Mouse (Mus musculus): ENCODE results near the gene Inafm2. TPM values are rescaled to one million over a fixed set of nuclear protein-coding genes. Genes with fewer than 3 reads are reported as not detected.
A peak's percentile ranks its signal among the peaks of the same experiment; 100 is the strongest.

Inafm2 gene
- polyA plus RNA-seq, 1 experiment from 2014 or later = 46.7 TPM

DNA sequence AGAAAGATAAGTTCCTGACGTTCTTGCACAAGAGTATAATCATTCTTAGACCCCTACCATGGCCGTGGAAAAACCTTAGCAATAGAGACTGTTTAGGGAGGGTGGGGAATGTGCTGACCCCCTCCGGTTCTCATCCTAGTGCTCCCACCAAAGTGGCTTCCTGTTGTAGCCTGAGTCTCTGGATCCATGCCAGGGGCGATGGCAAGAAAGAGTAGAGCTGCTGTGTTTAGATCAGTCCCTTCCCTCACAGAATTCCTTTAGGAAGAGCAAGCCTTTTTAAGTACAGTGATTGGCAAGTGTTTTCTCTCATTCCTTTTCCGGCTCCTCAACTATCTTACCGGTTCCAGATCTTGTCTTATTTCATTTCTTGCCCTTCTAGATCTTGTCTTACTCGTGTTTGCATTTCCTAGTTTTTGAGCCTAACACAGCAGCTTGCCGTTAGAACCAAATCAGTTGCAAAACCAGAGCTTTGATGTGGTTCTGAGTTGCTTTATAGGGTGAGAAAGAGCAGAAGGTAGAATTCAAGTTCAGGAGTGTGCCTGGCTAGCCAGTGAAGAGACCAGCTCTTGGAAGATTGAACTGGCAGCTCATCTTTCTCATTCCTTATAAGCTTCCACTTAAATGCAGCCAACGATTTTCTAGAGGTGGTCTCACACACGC lies 1.9 kb downstream of the Inafm2 start:
- 27% methylated on average over 10 of the region's 10 CpGs for WGBS (ENCODE audit: insufficient replicate concordance)
- Histone ChIP-seq H3K9ac (ENCODE audit: low read depth, low read length) (peak overlapping the region; percentile 91), H3K4me3 (ENCODE audit: low read depth, low read length) (peak overlapping the region; percentile 75)

DNA sequence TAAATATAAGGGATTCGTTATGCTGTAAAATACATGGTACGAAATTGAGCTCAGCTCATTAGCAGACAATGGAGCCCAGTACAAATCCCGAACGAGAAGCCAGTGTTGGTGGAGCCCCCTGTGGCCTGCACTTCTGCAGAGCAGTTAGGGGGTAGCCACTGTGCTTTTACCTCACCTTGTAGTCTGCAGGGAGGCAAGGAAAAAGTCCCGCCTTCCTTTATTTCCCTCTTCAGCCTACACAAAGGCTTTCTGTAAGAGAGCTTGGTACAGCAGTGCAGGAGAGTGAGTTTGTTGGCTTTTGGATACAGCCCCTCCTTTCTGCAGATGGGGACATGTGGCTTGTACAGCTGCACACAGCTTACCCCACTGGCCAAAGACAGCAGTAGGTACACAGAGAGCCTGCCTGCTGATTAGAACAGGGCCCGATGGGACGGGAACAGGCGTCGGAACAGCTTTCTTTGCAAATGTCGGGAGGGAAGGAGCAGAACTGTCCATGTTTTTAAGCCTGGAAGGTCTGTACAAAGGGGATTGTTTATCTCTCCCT lies 3.9 kb downstream of the Inafm2 start:
- Histone ChIP-seq H3K27ac (ENCODE audit: low read depth, low read length) (0 out of 2 replicates have a peak overlapping the region, but pooled peaks have one; percentile 29), H3K4me1 (ENCODE audit: control insufficient read depth, insufficient read depth, low read length) (peaks cover 53% of the 10 kb centered on the region), H3K9me3 (replicated peaks; ENCODE audit: control insufficient read depth, low read length) (no peaks in the 10 kb centered on the region), H3K4me2 (peak overlapping the region; percentile 31), H3K9ac (ENCODE audit: low read depth, low read length) (peak overlapping the region; percentile 2; the same call in 1 of the 2 replicates), H3K27me3 (ENCODE audit: control insufficient read depth, insufficient read depth, low read length) (peaks cover 1% of the 10 kb centered on the region), H3K4me3 (ENCODE audit: low read depth, low read length) (no peak overlapping the region), H3K36me3 (ENCODE audit: control insufficient read depth, insufficient read depth, low read length) (no peaks in the 10 kb centered on the region)
- WGBS (ENCODE audit: insufficient replicate concordance) = 51% methylated on average over 10 of the region's 10 CpGs
- no peak for ATAC-seq (replicated peaks; ENCODE audit: insufficient number of reproducible peaks, low FRiP score, low TSS enrichment)

More for the DNA sequence above, 1.9 kb downstream of the Inafm2 start:
- peak overlapping the region; percentile 85 for H3K4me2 ChIP-seq
- ATAC-seq (replicated peaks; ENCODE audit: insufficient number of reproducible peaks, low FRiP score, low TSS enrichment) = no peak
- peaks cover 49% of the 10 kb centered on the region for H3K4me1 ChIP-seq (ENCODE audit: control insufficient read depth, insufficient read depth, low read length)
- H3K27me3 ChIP-seq (ENCODE audit: control insufficient read depth, insufficient read depth, low read length) = peaks cover 8% of the 10 kb centered on the region
- H3K27ac ChIP-seq (ENCODE audit: low read depth, low read length) = peak overlapping the region; percentile 29; the same call in 1 of the 2 replicates
- no peaks in the 10 kb centered on the region for H3K36me3 ChIP-seq (ENCODE audit: control insufficient read depth, insufficient read depth, low read length)
- no peaks in the 10 kb centered on the region for H3K9me3 ChIP-seq (replicated peaks; ENCODE audit: control insufficient read depth, low read length)

DNA sequence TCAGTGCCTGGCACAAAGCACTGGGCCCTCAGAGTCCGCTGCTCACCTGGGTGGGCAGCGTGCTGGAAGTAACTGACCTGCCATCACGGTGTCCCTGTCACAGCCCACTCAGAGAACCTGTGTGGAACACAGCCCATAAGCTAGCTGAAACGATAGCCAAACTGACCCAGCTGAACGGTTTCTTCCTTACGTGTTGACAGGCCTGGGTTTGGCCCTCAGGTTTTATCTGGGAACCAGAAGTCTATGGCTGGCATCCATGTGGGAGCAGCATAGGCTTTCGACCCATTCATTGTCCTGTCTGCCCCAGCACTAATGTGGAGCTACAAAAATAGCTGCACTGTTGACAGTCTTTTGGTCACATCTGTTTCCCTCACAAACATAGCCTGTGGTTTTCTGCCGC lies 4.9 kb downstream of the Inafm2 start:
- H3K4me3 ChIP-seq (ENCODE audit: low read depth, low read length) = no peak overlapping the region
- peak overlapping the region; percentile 31; the same call in 1 of the 2 replicates for H3K4me2 ChIP-seq
- no peak for ATAC-seq (replicated peaks; ENCODE audit: insufficient number of reproducible peaks, low FRiP score, low TSS enrichment)
- no peaks in the 10 kb centered on the region for H3K27me3 ChIP-seq (ENCODE audit: control insufficient read depth, insufficient read depth, low read length)
- peak overlapping the region; percentile 2; the same call in 1 of the 2 replicates for H3K9ac ChIP-seq (ENCODE audit: low read depth, low read length)
- H3K4me1 ChIP-seq (ENCODE audit: control insufficient read depth, insufficient read depth, low read length) = peaks cover 46% of the 10 kb centered on the region
- peak overlapping the region; percentile 36 for H3K27ac ChIP-seq (ENCODE audit: low read depth, low read length)
- H3K9me3 ChIP-seq (replicated peaks; ENCODE audit: control insufficient read depth, low read length) = no peaks in the 10 kb centered on the region
- H3K36me3 ChIP-seq (ENCODE audit: control insufficient read depth, insufficient read depth, low read length) = no peaks in the 10 kb centered on the region
- whole genome bisulfite sequencing (ENCODE audit: insufficient replicate concordance) = 45% methylated on average over 8 of the region's 8 CpGs

DNA sequence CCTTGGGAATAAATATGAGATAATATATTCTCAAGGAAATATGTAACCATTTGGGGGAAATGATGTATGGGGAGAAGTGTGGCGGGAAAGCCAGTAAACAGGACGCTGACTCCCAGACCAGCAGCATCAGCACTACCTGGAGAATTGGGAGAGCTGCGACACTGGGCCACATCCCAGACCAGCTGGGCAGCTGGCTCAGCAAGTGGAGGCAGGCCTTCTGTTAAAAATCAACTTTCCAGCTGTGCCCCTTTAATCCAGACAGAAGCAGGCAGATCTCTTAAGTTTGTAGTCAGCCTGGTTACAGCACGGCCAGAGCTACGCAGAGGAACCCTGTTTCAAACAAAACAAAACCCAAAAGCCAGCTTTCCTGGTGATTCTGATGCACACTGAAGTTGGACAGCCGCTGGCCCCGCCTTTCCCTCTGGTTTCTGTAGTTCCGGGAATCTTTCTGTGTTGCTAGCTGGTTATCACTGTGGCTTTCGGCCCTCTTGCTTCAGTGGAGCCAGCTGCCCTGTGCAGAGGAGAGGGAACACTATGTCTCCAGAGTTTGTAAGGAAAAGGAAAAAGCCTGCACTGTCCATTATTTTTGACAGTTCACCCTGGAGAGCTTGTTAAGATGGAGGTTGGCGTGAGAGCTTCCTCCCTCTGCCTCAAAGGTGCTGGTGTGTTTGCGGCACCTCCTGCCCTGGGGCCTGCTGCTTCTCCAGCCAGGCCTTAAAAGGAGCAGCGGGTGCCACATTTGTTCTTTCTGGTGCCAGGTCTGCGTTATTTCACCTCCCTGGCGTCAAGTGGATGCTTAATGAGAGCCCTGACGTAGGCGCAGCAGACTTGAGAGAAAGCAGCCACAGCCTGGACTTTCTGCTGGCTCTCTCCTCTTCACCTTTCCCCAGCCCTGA lies 6.6 kb downstream of the Inafm2 start:
- H3K9me3 ChIP-seq (replicated peaks; ENCODE audit: control insufficient read depth, low read length) = no peaks in the 10 kb centered on the region
- peak overlapping the region; percentile 82 for H3K27ac ChIP-seq (ENCODE audit: low read depth, low read length)
- H3K36me3 ChIP-seq (ENCODE audit: control insufficient read depth, insufficient read depth, low read length) = no peaks in the 10 kb centered on the region
- no peak overlapping the region; the same call in 1 of the 2 replicates for H3K4me2 ChIP-seq
- peak overlapping the region; percentile 18; the same call in 1 of the 2 replicates for H3K9ac ChIP-seq (ENCODE audit: low read depth, low read length)
- H3K4me3 ChIP-seq (ENCODE audit: low read depth, low read length) = no peak overlapping the region
- H3K4me1 ChIP-seq (ENCODE audit: control insufficient read depth, insufficient read depth, low read length) = peaks cover 46% of the 10 kb centered on the region
- 45% methylated on average over 16 of the region's 16 CpGs for whole genome bisulfite sequencing (ENCODE audit: insufficient replicate concordance)
- no peaks in the 10 kb centered on the region for H3K27me3 ChIP-seq (ENCODE audit: control insufficient read depth, insufficient read depth, low read length)
- no peak; the same call in 1 of the 2 replicates for ATAC-seq (replicated peaks; ENCODE audit: insufficient number of reproducible peaks, low FRiP score, low TSS enrichment)

DNA sequence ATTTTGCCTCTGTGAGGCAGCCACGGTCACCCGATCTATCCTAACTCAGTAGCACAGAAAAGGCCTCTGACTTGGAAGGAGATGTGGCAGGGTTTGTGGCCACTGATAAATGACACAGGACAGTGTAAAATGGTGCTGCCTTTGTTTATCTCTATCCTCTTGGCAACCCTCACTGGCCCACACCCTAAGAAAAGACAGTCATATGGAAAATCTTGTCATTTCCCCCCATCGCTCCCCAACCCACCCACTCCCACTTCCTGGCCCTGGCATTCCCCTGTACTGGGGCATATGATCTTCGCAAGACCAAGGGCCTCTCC lies 7.2 kb downstream of the Inafm2 start:
- Histone ChIP-seq H3K36me3 (ENCODE audit: control insufficient read depth, insufficient read depth, low read length) (no peaks in the 10 kb centered on the region), H3K4me1 (ENCODE audit: control insufficient read depth, insufficient read depth, low read length) (peaks cover 45% of the 10 kb centered on the region), H3K4me3 (ENCODE audit: low read depth, low read length) (no peak overlapping the region), H3K9ac (ENCODE audit: low read depth, low read length) (peak overlapping the region; percentile 18; the same call in 1 of the 2 replicates), H3K4me2 (no peak overlapping the region; the same call in 1 of the 2 replicates), H3K9me3 (replicated peaks; ENCODE audit: control insufficient read depth, low read length) (no peaks in the 10 kb centered on the region), H3K27ac (ENCODE audit: low read depth, low read length) (peak overlapping the region; percentile 82), H3K27me3 (ENCODE audit: control insufficient read depth, insufficient read depth, low read length) (no peaks in the 10 kb centered on the region)
- ATAC-seq (replicated peaks; ENCODE audit: insufficient number of reproducible peaks, low FRiP score, low TSS enrichment) = peak; percentile 64; the same call in 1 of the 2 replicates
- WGBS (ENCODE audit: insufficient replicate concordance) = 51% methylated on average over 4 of the region's 4 CpGs

DNA sequence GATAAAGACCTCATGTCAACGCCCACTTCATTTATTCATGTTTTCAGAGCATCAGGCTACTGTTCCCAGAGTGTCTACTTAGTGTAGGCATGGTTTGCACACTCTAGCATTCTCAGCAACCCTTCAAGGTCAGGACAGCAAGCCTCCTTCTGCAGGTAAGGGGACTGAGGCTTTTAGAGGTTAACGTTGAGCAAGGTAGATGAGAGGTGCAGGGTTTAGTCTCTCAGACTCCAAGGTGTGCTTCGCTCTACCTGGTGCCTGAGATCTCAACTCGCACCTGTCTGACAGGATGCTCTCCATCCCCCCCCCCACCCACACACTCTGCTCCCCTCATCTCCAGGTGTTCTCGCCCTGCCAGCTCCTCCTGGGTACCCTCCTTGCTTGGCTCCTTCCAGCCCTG lies 8.6 kb downstream of the Inafm2 start:
- peaks cover 36% of the 10 kb centered on the region for H3K4me1 ChIP-seq (ENCODE audit: control insufficient read depth, insufficient read depth, low read length)
- H3K36me3 ChIP-seq (ENCODE audit: control insufficient read depth, insufficient read depth, low read length) = no peaks in the 10 kb centered on the region
- no peak for ATAC-seq (replicated peaks; ENCODE audit: insufficient number of reproducible peaks, low FRiP score, low TSS enrichment)
- H3K9ac ChIP-seq (ENCODE audit: low read depth, low read length) = no peak overlapping the region
- H3K4me2 ChIP-seq = no peak overlapping the region
- no peaks in the 10 kb centered on the region for H3K9me3 ChIP-seq (replicated peaks; ENCODE audit: control insufficient read depth, low read length)
- WGBS (ENCODE audit: insufficient replicate concordance) = 79% methylated on average over 5 of the region's 5 CpGs
- H3K4me3 ChIP-seq (ENCODE audit: low read depth, low read length) = no peak overlapping the region
- no peak overlapping the region for H3K27ac ChIP-seq (ENCODE audit: low read depth, low read length)
- H3K27me3 ChIP-seq (ENCODE audit: control insufficient read depth, insufficient read depth, low read length) = peaks cover 8% of the 10 kb centered on the region

DNA sequence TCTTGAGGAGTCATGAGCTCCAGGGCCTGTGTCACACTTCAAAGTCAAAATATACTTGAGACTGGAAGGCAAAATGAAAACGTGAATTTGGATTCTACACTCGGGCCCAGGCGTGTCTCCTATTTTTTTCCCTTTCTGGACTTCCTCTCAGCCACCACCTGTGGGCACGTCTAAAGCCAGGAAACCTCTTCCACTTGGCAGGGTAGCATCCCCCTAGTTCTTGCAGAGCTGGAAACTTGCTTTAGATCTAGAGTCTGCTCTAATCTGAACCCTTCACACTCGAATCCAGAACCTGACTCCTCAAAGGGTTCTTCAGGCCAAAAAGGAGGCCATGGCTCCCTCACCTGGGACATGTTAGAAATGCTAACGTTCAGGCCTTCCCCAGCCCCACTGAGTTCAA lies 9.8 kb downstream of the Inafm2 start:
- no peak for ATAC-seq (replicated peaks; ENCODE audit: insufficient number of reproducible peaks, low FRiP score, low TSS enrichment)

DNA sequence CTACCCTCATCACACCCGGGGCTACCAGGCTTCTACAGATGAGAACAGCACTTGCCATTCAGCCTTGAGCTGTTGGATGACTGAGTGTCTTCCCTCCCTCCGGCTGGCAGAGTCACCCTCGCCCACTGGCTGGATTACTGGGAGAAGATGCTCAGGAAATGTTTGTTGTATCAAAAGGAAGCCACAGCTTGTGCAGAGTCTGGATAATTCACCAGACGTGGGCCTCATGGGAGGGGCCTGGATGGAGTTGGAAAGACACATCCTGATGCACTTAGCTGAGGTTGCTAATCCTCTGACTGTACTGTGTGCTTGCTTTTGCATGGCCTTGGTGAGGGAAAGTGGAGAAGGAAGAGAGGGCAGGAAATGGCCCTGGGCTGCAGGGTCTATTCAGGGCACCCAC lies 10.5 kb downstream of the Inafm2 start:
- Histone ChIP-seq H3K9me3 (replicated peaks; ENCODE audit: control insufficient read depth, low read length) (no peaks in the 10 kb centered on the region), H3K27ac (ENCODE audit: low read depth, low read length) (no peak overlapping the region), H3K4me2 (no peak overlapping the region), H3K9ac (ENCODE audit: low read depth, low read length) (no peak overlapping the region), H3K4me3 (ENCODE audit: low read depth, low read length) (no peak overlapping the region), H3K27me3 (ENCODE audit: control insufficient read depth, insufficient read depth, low read length) (peaks cover 16% of the 10 kb centered on the region), H3K36me3 (ENCODE audit: control insufficient read depth, insufficient read depth, low read length) (no peaks in the 10 kb centered on the region), H3K4me1 (ENCODE audit: control insufficient read depth, insufficient read depth, low read length) (peaks cover 22% of the 10 kb centered on the region)
- WGBS (ENCODE audit: insufficient replicate concordance) = 66% methylated on average over 4 of the region's 4 CpGs
- ATAC-seq (replicated peaks; ENCODE audit: insufficient number of reproducible peaks, low FRiP score, low TSS enrichment) = no peak

More for the DNA sequence above, 9.8 kb downstream of the Inafm2 start:
- H3K27me3 ChIP-seq (ENCODE audit: control insufficient read depth, insufficient read depth, low read length) = peaks cover 13% of the 10 kb centered on the region
- H3K4me1 ChIP-seq (ENCODE audit: control insufficient read depth, insufficient read depth, low read length) = peaks cover 27% of the 10 kb centered on the region
- H3K36me3 ChIP-seq (ENCODE audit: control insufficient read depth, insufficient read depth, low read length) = no peaks in the 10 kb centered on the region
- no peak overlapping the region for H3K4me3 ChIP-seq (ENCODE audit: low read depth, low read length)
- no peak overlapping the region for H3K4me2 ChIP-seq
- WGBS (ENCODE audit: insufficient replicate concordance) = 77% methylated on average over 6 of the region's 6 CpGs
- no peaks in the 10 kb centered on the region for H3K9me3 ChIP-seq (replicated peaks; ENCODE audit: control insufficient read depth, low read length)
- H3K9ac ChIP-seq (ENCODE audit: low read depth, low read length) = no peak overlapping the region
- H3K27ac ChIP-seq (ENCODE audit: low read depth, low read length) = no peak overlapping the region
